Comparison of ENCODE assay signal across 15 mouse cellular contexts in genomic region chr7:98856128-98856527, GRCm38 (mm10). TPM values are rescaled to one million over a fixed set of nuclear protein-coding genes. Genes with fewer than 3 reads are reported as not detected.
A peak's percentile ranks its signal among the peaks of the same experiment; 100 is the strongest.
DNase-seq lines count a peak whose midpoint lies in the region; ATAC-seq lines count a peak whose summit lies in the region.
"Had no signal": no experiment of that assay in that cellular context is flagged by ENCODE, and none has a peak within 500 bp of the region (broad histone marks: within the 10 kb centered on the region; RNA-seq: fewer than 3 reads in every experiment).

No protein-coding gene starts in this region.

- peak overlapping the region; percentile 86 for H3K27ac ChIP-seq in heart, embryonic 11.5 days (ENCODE audit: low read depth, low read length)
- no peak overlapping the region for H3K27ac ChIP-seq in intestine, embryonic 16.5 days (ENCODE audit: low read length)
- H3K27ac ChIP-seq in intestine, embryonic 15.5 days: no peak overlapping the region
- H3K27ac ChIP-seq in stomach, embryonic 15.5 days: no peak overlapping the region
- H3K27ac ChIP-seq: kidney, embryonic 15.5 days; liver, embryonic 13.5 days; neural tube, embryonic 12.5 days had no signal

- H3K4me1 ChIP-seq in heart, embryonic 11.5 days (ENCODE audit: control insufficient read depth, insufficient read depth, low read length): peaks cover 58% of the 10 kb centered on the region
- H3K4me1 ChIP-seq in intestine, embryonic 16.5 days (ENCODE audit: control insufficient read depth, insufficient read depth, low read length): 0 out of 2 replicates have a peak, but pooled peaks cover 7% of the 10 kb centered on the region
- peaks cover 12% of the 10 kb centered on the region for H3K4me1 ChIP-seq in intestine, embryonic 15.5 days (replicated peaks)
- peaks cover 20% of the 10 kb centered on the region for H3K4me1 ChIP-seq in stomach, embryonic 15.5 days
- H3K4me1 ChIP-seq: liver, embryonic 13.5 days had no signal

- no peaks in the 10 kb centered on the region for H3K36me3 ChIP-seq in heart, embryonic 11.5 days (ENCODE audit: control insufficient read depth, insufficient read depth, low read length)
- no peaks in the 10 kb centered on the region for H3K36me3 ChIP-seq in intestine, embryonic 16.5 days (ENCODE audit: control insufficient read depth, insufficient read depth, low read length)
- no peaks in the 10 kb centered on the region for H3K36me3 ChIP-seq in intestine, embryonic 15.5 days
- no peaks in the 10 kb centered on the region for H3K36me3 ChIP-seq in stomach, embryonic 15.5 days
- H3K36me3 ChIP-seq: G1E; liver, embryonic 13.5 days had no signal

- H3K4me2 ChIP-seq in heart, embryonic 11.5 days: no peak overlapping the region
- no peak overlapping the region for H3K4me2 ChIP-seq in intestine, embryonic 16.5 days (ENCODE audit: low read depth, low read length)
- H3K4me2 ChIP-seq in intestine, embryonic 15.5 days (replicated peaks): no peak overlapping the region
- no peak overlapping the region for H3K4me2 ChIP-seq in stomach, embryonic 15.5 days
- H3K4me2 ChIP-seq: kidney, embryonic 15.5 days; liver, embryonic 13.5 days; neural tube, embryonic 12.5 days had no signal

- ATAC-seq in heart, embryonic 11.5 days (replicated peaks; ENCODE audit: insufficient number of reproducible peaks, low FRiP score, low TSS enrichment): peak; percentile 11; the same call in 1 of the 2 replicates
- ATAC-seq in intestine, embryonic 16.5 days: peak; percentile 31; the same call in 1 of the 2 replicates
- no peak for ATAC-seq in intestine, embryonic 15.5 days
- peak; percentile 56 for ATAC-seq in stomach, embryonic 15.5 days (ENCODE audit: insufficient read depth, low FRiP score, low read depth)

- WGBS in heart, embryonic 11.5 days (ENCODE audit: insufficient replicate concordance): 21% methylated on average over 3 of the region's 3 CpGs
- WGBS in intestine, embryonic 16.5 days: 45% methylated on average over 3 of the region's 3 CpGs
- 42% methylated on average over 3 of the region's 3 CpGs for WGBS in intestine, embryonic 15.5 days
- 38% methylated on average over 3 of the region's 3 CpGs for WGBS in stomach, embryonic 15.5 days

- no peak overlapping the region for H3K4me3 ChIP-seq in heart, embryonic 11.5 days (ENCODE audit: low read depth, low read length)
- H3K4me3 ChIP-seq in intestine, embryonic 16.5 days (ENCODE audit: low read length): no peak overlapping the region
- H3K4me3 ChIP-seq in intestine, embryonic 15.5 days (replicated peaks): no peak overlapping the region
- no peak overlapping the region for H3K4me3 ChIP-seq in stomach, embryonic 15.5 days (replicated peaks)
- H3K4me3 ChIP-seq: kidney, embryonic 15.5 days; liver, embryonic 13.5 days; neural tube, embryonic 12.5 days had no signal

- DNase-seq in heart, postnatal 4 days: no peak
- DNase-seq in brain, adult 2 months (ENCODE audit: low read depth, low spot score): peak; percentile 55
- DNase-seq in testis, postnatal 10 days (ENCODE audit: low spot score): no peak
- DNase-seq: adrenal gland, postnatal 25 days; cerebellum, adult 9-11 months; embryo, embryonic 11 days; liver, embryonic 13.5 days had no signal

- H3K9ac ChIP-seq in heart, embryonic 11.5 days (ENCODE audit: low read depth, low read length): no peak overlapping the region
- no peak overlapping the region for H3K9ac ChIP-seq in intestine, embryonic 16.5 days (ENCODE audit: low read depth, low read length)
- H3K9ac ChIP-seq in intestine, embryonic 15.5 days: no peak overlapping the region
- no peak overlapping the region for H3K9ac ChIP-seq in stomach, embryonic 15.5 days
- H3K9ac ChIP-seq: kidney, embryonic 15.5 days; liver, embryonic 13.5 days; neural tube, embryonic 12.5 days had no signal

- no peaks in the 10 kb centered on the region for H3K27me3 ChIP-seq in heart, embryonic 11.5 days (ENCODE audit: control insufficient read depth, insufficient read depth, low read length)
- no peaks in the 10 kb centered on the region for H3K27me3 ChIP-seq in intestine, embryonic 16.5 days (replicated peaks; ENCODE audit: control insufficient read depth, insufficient read depth, low read length)
- H3K27me3 ChIP-seq in intestine, embryonic 15.5 days (replicated peaks): no peaks in the 10 kb centered on the region
- H3K27me3 ChIP-seq in stomach, embryonic 15.5 days (replicated peaks): no peaks in the 10 kb centered on the region
- H3K27me3 ChIP-seq: kidney, embryonic 15.5 days; liver, embryonic 13.5 days; neural tube, embryonic 12.5 days had no signal

- H3K9me3 ChIP-seq in heart, embryonic 11.5 days (replicated peaks; ENCODE audit: control insufficient read depth, low read length): no peaks in the 10 kb centered on the region
- no peaks in the 10 kb centered on the region for H3K9me3 ChIP-seq in intestine, embryonic 16.5 days (ENCODE audit: control insufficient read depth, low read length)
- H3K9me3 ChIP-seq in intestine, embryonic 15.5 days: no peaks in the 10 kb centered on the region
- H3K9me3 ChIP-seq in stomach, embryonic 15.5 days: no peaks in the 10 kb centered on the region
- H3K9me3 ChIP-seq: G1E; kidney, embryonic 15.5 days; liver, embryonic 13.5 days; neural tube, embryonic 12.5 days had no signal

RNA-seq across cellular contexts. Expression of gene Wnt11, which starts 21.2 kb away (rescaled TPM):
- polyA plus RNA-seq in heart, embryonic 11.5 days (2014; fragmentation: Nextera tagmentation; extraction: Ambion mirVana): 24.5 and 24.7 TPM in 2 replicates
- 1 to 10 TPM; 4.4 to 5.7 TPM for total RNA-seq in heart, postnatal 4 days (2021)
- polyA plus RNA-seq in intestine, embryonic 16.5 days (2015; fragmentation: Nextera tagmentation; extraction: Ambion mirVana): 1.8 and 2.0 TPM in 2 replicates
- polyA plus RNA-seq in intestine, embryonic 15.5 days (2015; fragmentation: Nextera tagmentation; extraction: Ambion mirVana): 1.7 and 1.8 TPM in 2 replicates
- 3.8 and 5.5 TPM in 2 replicates for polyA plus RNA-seq in stomach, embryonic 15.5 days (2015; fragmentation: Nextera tagmentation; extraction: Ambion mirVana)
- total RNA-seq: G1E; megakaryocyte-erythroid progenitor cell, adult 5-6 weeks had no signal
- polyA plus RNA-seq: G1E had no signal
